Mouse (Mus musculus) E14TG2a.4 (cell line): ENCODE measurements around the gene Cdhr2.

ENCODE experiments used
- CTCF ChIP-seq: conservative IDR thresholded peaks from 2 replicates; pipeline ENCODE4 v1.5.1; 2014; ENCODE audit warnings: low read length
- NANOG ChIP-seq: IDR thresholded peaks from 2 replicates; pipeline ENCODE4 v1.6.1; 2014; ENCODE audit warnings: borderline replicate concordance, low read length, mixed read lengths

DNA sequence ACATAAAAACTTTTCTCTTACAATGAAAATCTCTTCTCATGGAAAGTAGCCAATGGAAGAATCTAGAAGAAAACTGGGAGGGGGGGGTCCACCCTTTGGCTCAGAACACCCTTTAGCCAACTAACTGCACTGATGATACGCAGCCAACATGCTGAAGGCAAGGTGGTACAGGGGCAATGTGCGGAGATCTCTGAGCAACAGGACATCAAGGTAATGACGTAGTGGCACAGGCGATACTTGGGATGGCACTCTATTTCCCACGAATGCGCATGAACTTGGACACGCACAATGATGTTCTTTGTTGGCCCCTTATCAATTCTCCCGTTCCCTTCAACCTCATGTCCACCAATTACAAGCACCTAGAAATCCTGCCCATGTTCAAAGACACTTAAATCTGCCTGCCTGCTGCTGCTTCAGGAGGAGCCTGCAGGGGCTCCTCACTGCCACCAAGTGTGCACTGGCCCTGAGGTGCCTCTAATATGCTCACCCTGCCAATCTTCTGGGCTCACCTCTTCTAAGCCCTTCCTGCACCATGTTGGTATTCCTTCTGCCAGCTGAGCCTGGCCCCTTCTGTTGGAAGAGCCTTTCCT is 11.0 kb upstream of the Cdhr2 start:
- TF ChIP-seq CTCF (no peak), NANOG (no peak)
